Mouse (Mus musculus) heart, embryonic 16.5 days (tissue): ENCODE data around the gene Zc3h12c. TPM values are rescaled to one million over a fixed set of nuclear protein-coding genes. Genes with fewer than 3 reads are reported as not detected.

Source experiments
- ATAC-seq: fragments of 200-750 bp; cut with Nextera tagmentation; replicated peaks from 2 replicates; pipeline ENCODE4 v1.8.0; 2017; ENCODE audit warnings: moderate number of reproducible peaks; ENCODE audit not compliant: insufficient read depth, low FRiP score; ENCODE audit errors: extremely low read depth
- H3K27ac ChIP-seq: fragments of 300-500 bp; sonication (generic); 2 replicates; pipeline ENCODE4 v1.5.1; 2014; ENCODE audit warnings: mild to moderate bottlenecking, low read length, control low read depth, moderate library complexity
- H3K27me3 ChIP-seq: fragments of 300-500 bp; sonication (generic); 2 replicates; pipeline ENCODE4 v1.6.1; 2014; ENCODE audit warnings: low read length, mixed read lengths; ENCODE audit not compliant: control insufficient read depth, insufficient read depth
- H3K36me3 ChIP-seq: fragments of 300-500 bp; sonication (generic); 2 replicates; pipeline ENCODE4 v1.6.1; 2014; ENCODE audit not compliant: control insufficient read depth, insufficient read depth
- H3K4me1 ChIP-seq: fragments of 300-500 bp; sonication (generic); 2 replicates; pipeline ENCODE4 v1.6.1; 2014; ENCODE audit warnings: low read length, mixed read lengths; ENCODE audit not compliant: control insufficient read depth, insufficient read depth
- H3K4me2 ChIP-seq: fragments of 300-500 bp; sonication (generic); 2 replicates; pipeline ENCODE4 v1.6.1; 2014; ENCODE audit warnings: low read depth, mild to moderate bottlenecking, control low read depth, low read length
- H3K4me3 ChIP-seq: fragments of 300-500 bp; sonication (generic); 2 replicates; pipeline ENCODE4 v1.5.1; 2014; ENCODE audit warnings: mild to moderate bottlenecking, control low read depth, low read length
- H3K9ac ChIP-seq: fragments of 300-500 bp; sonication (generic); 2 replicates; pipeline ENCODE4 v1.6.1; 2014; ENCODE audit warnings: low read length, control low read depth
- H3K9me3 ChIP-seq: fragments of 300-500 bp; sonication (generic); replicated peaks from 2 replicates; pipeline ENCODE4 v1.6.1; 2016; ENCODE audit warnings: low read length; ENCODE audit not compliant: control insufficient read depth
- WGBS: fragments of 180-500 bp; shearing (Covaris S2); extraction: QIAGEN DNeasy Blood & Tissue Kit; methylation state at CpG from one replicate; pipeline ENCODE4 v1.1.7; 2014; 5-methylcytosine and 5-hydroxymethylcytosine counted together
- polyA plus RNA-seq: library from polyadenylated mRNA; unstranded; fragments of >200 nt; fragmentation: Nextera tagmentation; extraction: Ambion mirVana; gene quantifications from 2 replicates; pipeline ENCODE4 v1.2.1, GENCODE M21; 2015

The Zc3h12c gene
- polyA plus RNA-seq, 1 experiment from 2014 or later, result 1.8 TPM

- peaks cover 3% of the 10 kb centered on the region; the same call in 1 of the 2 replicates for H3K27me3 ChIP-seq
- WGBS, result 77% methylated on average over 6 of the region's 6 CpGs
- no peak overlapping the region for H3K4me3 ChIP-seq
- no peak for ATAC-seq
- no peak overlapping the region for H3K27ac ChIP-seq
- H3K9ac ChIP-seq, result no peak overlapping the region
- no peaks in the 10 kb centered on the region for H3K36me3 ChIP-seq
- H3K9me3 ChIP-seq, result no peaks in the 10 kb centered on the region
- H3K4me2 ChIP-seq, result no peak overlapping the region
- peaks cover 15% of the 10 kb centered on the region for H3K4me1 ChIP-seq
Observed at GRCm38 (mm10) chr9:52170671-52171070, 2.3 kb upstream of the Zc3h12c start.

- H3K27ac ChIP-seq, result no peak overlapping the region
- peaks cover 15% of the 10 kb centered on the region for H3K4me1 ChIP-seq
- H3K9me3 ChIP-seq, result no peaks in the 10 kb centered on the region
- H3K36me3 ChIP-seq, result no peaks in the 10 kb centered on the region
- H3K9ac ChIP-seq, result no peak overlapping the region
- ATAC-seq, result no peak
- H3K27me3 ChIP-seq, result peaks cover 3% of the 10 kb centered on the region; the same call in 1 of the 2 replicates
- no peak overlapping the region for H3K4me2 ChIP-seq
- no peak overlapping the region for H3K4me3 ChIP-seq
- 63% methylated on average over 3 of the region's 3 CpGs for WGBS
Observed at GRCm38 (mm10) chr9:52170131-52170530, 1.8 kb upstream of the Zc3h12c start.

GRCm38 (mm10) chr9:52168686-52169270 lies 406 bp upstream of the Zc3h12c start:
- H3K36me3 ChIP-seq, result no peaks in the 10 kb centered on the region
- peak; percentile 85 for ATAC-seq
- peak overlapping the region; percentile 97 for H3K27ac ChIP-seq
- peak overlapping the region; percentile 100 for H3K9ac ChIP-seq
- H3K4me2 ChIP-seq, result peak overlapping the region; percentile 69
- H3K27me3 ChIP-seq, result peaks cover 3% of the 10 kb centered on the region; the same call in 1 of the 2 replicates
- peaks cover 19% of the 10 kb centered on the region for H3K4me1 ChIP-seq
- whole genome bisulfite sequencing, result 2% methylated on average over 20 of the region's 34 CpGs
- peak overlapping the region; percentile 93 for H3K4me3 ChIP-seq
- no peaks in the 10 kb centered on the region for H3K9me3 ChIP-seq

- H3K4me2 ChIP-seq, result peak overlapping the region; percentile 69
- no peak for ATAC-seq
- no peaks in the 10 kb centered on the region for H3K9me3 ChIP-seq
- peaks cover 3% of the 10 kb centered on the region; the same call in 1 of the 2 replicates for H3K27me3 ChIP-seq
- peaks cover 19% of the 10 kb centered on the region for H3K4me1 ChIP-seq
- peak overlapping the region; percentile 100 for H3K9ac ChIP-seq
- H3K27ac ChIP-seq, result peak overlapping the region; percentile 97
- H3K4me3 ChIP-seq, result peak overlapping the region; percentile 93
- no peaks in the 10 kb centered on the region for H3K36me3 ChIP-seq
- 4% methylated on average over 8 of the region's 8 CpGs for WGBS
Observed at GRCm38 (mm10) chr9:52167506-52167862, 888 bp downstream of the Zc3h12c start.

GRCm38 (mm10) chr9:52167084-52167483 lies 1.3 kb downstream of the Zc3h12c start:
- H3K36me3 ChIP-seq, result no peaks in the 10 kb centered on the region
- 15% methylated on average over 3 of the region's 3 CpGs for whole genome bisulfite sequencing
- H3K4me3 ChIP-seq, result peak overlapping the region; percentile 93
- peaks cover 3% of the 10 kb centered on the region; the same call in 1 of the 2 replicates for H3K27me3 ChIP-seq
- H3K9ac ChIP-seq, result peak overlapping the region; percentile 100; the same call in 1 of the 2 replicates
- H3K9me3 ChIP-seq, result no peaks in the 10 kb centered on the region
- peaks cover 19% of the 10 kb centered on the region for H3K4me1 ChIP-seq
- ATAC-seq, result no peak
- peak overlapping the region; percentile 69 for H3K4me2 ChIP-seq
- H3K27ac ChIP-seq, result no peak overlapping the region

- H3K4me2 ChIP-seq, result no peak overlapping the region
- H3K4me3 ChIP-seq, result no peak overlapping the region
- no peak overlapping the region for H3K27ac ChIP-seq
- no peak for ATAC-seq
- H3K4me1 ChIP-seq, result peaks cover 19% of the 10 kb centered on the region
- H3K9me3 ChIP-seq, result peaks cover 2% of the 10 kb centered on the region; the same call in 1 of the 2 replicates
- H3K9ac ChIP-seq, result no peak overlapping the region
- H3K27me3 ChIP-seq, result peaks cover 2% of the 10 kb centered on the region; the same call in 1 of the 2 replicates
- WGBS, result 87% methylated on average over 3 of the region's 3 CpGs
- H3K36me3 ChIP-seq, result peaks cover 2% of the 10 kb centered on the region; the same call in 1 of the 2 replicates
Observed at GRCm38 (mm10) chr9:52165706-52166090, 2.7 kb downstream of the Zc3h12c start.

GRCm38 (mm10) chr9:52165076-52165705 lies 3.2 kb downstream of the Zc3h12c start:
- Histone ChIP-seq H3K9me3 (peaks cover 3% of the 10 kb centered on the region; the same call in 1 of the 2 replicates), H3K4me2 (no peak overlapping the region), H3K4me1 (peaks cover 19% of the 10 kb centered on the region), H3K27ac (no peak overlapping the region), H3K36me3 (peaks cover 3% of the 10 kb centered on the region; the same call in 1 of the 2 replicates), H3K9ac (no peak overlapping the region), H3K4me3 (no peak overlapping the region), H3K27me3 (no peaks in the 10 kb centered on the region)
- no peak for ATAC-seq
- WGBS, result 85% methylated on average over 13 of the region's 13 CpGs

GRCm38 (mm10) chr9:52160512-52160911 lies 7.9 kb downstream of the Zc3h12c start:
- Histone ChIP-seq H3K36me3 (peaks cover 3% of the 10 kb centered on the region; the same call in 1 of the 2 replicates), H3K9ac (no peak overlapping the region), H3K4me2 (no peak overlapping the region), H3K9me3 (peaks cover 3% of the 10 kb centered on the region; the same call in 1 of the 2 replicates), H3K27ac (no peak overlapping the region), H3K4me3 (no peak overlapping the region), H3K27me3 (no peaks in the 10 kb centered on the region), H3K4me1 (peaks cover 10% of the 10 kb centered on the region; the same call in 1 of the 2 replicates)
- WGBS, result 88% methylated on average over 1 of the region's 1 CpGs
- no peak for ATAC-seq

GRCm38 (mm10) chr9:52158561-52158960 lies 9.8 kb downstream of the Zc3h12c start:
- no peak overlapping the region for H3K4me3 ChIP-seq
- H3K27ac ChIP-seq, result peak overlapping the region; percentile 5; the same call in 1 of the 2 replicates
- H3K4me2 ChIP-seq, result no peak overlapping the region
- peaks cover 3% of the 10 kb centered on the region; the same call in 1 of the 2 replicates for H3K9me3 ChIP-seq
- WGBS, result 33% methylated on average over 1 of the region's 1 CpGs
- H3K36me3 ChIP-seq, result peaks cover 3% of the 10 kb centered on the region; the same call in 1 of the 2 replicates
- ATAC-seq, result no peak
- no peak overlapping the region for H3K9ac ChIP-seq
- no peaks in the 10 kb centered on the region for H3K27me3 ChIP-seq
- peaks cover 13% of the 10 kb centered on the region for H3K4me1 ChIP-seq
